11 mouse cellular contexts compared by ENCODE assay signal in the genomic region with DNA sequence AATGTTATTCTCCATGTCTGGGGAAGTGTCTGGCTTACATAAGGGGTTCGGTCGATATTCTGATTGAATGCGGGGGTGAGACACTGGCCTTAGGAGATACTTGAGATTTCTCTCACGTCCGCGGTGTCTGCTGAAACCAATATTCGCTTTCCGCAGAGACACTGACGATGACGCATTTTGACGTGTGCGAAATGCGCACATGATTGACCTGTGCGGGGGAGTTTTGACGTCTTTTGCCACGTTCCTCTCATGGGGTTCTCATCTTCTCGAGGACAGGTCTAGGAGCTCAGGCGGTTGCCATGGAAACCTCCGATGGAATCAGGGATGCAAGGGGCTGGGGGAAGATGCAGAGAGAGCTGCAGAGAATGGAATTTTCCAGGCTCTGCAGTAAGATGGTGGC.
DNase-seq lines count a peak whose midpoint lies in the region; ATAC-seq lines count a peak whose summit lies in the region.
"Had no signal": no experiment of that assay in that cellular context is flagged by ENCODE, and none has a peak within 500 bp of the region (broad histone marks: within the 10 kb centered on the region; RNA-seq: fewer than 3 reads in every experiment).

No protein-coding gene starts in this region.

- no peak for DNase-seq in frontal cortex, postnatal 25 days (ENCODE audit: low spot score in 2 of 2)
- DNase-seq in left cerebral cortex, postnatal 14 days (ENCODE audit: low spot score in 2 of 2): peak; percentile 40 to 62
- DNase-seq in retina, postnatal 1 day: peak; percentile 74
- no peak for DNase-seq in kidney, adult 9 months
- DNase-seq in lung, postnatal 14 days: no peak
- DNase-seq in yolk sac, embryonic 10.5 days (ENCODE audit: low spot score): no peak

- H3K27me3 ChIP-seq in forebrain, embryonic 16.5 days (replicated peaks; ENCODE audit: control insufficient read depth, insufficient read depth, low read length): no peaks in the 10 kb centered on the region
- H3K27me3 ChIP-seq: embryonic facial prominence, embryonic 13.5 days; heart, embryonic 15.5 days had no signal

- no peak overlapping the region for H3K4me3 ChIP-seq in forebrain, embryonic 16.5 days (replicated peaks; ENCODE audit: low read length)
- H3K4me3 ChIP-seq: embryonic facial prominence, embryonic 13.5 days; heart, embryonic 15.5 days had no signal

- WGBS in forebrain, embryonic 16.5 days: 64% methylated on average over 19 of the region's 19 CpGs

- no peaks in the 10 kb centered on the region for H3K9me3 ChIP-seq in forebrain, embryonic 16.5 days (ENCODE audit: control insufficient read depth, low read length)
- H3K9me3 ChIP-seq: embryonic facial prominence, embryonic 13.5 days; heart, embryonic 15.5 days had no signal

- no peaks in the 10 kb centered on the region for H3K36me3 ChIP-seq in forebrain, embryonic 16.5 days (ENCODE audit: control insufficient read depth, insufficient read depth)
- H3K36me3 ChIP-seq: embryonic facial prominence, embryonic 13.5 days; heart, embryonic 15.5 days had no signal

- no peak overlapping the region for H3K4me2 ChIP-seq in forebrain, embryonic 16.5 days (ENCODE audit: low read length)
- H3K4me2 ChIP-seq: embryonic facial prominence, embryonic 13.5 days; heart, embryonic 15.5 days had no signal

- H3K27ac ChIP-seq in forebrain, embryonic 16.5 days (ENCODE audit: low read length): peak overlapping the region; percentile 37; the same call in 1 of the 2 replicates
- H3K27ac ChIP-seq: embryonic facial prominence, embryonic 13.5 days; heart, embryonic 15.5 days; macrophage had no signal

- intact Hi-C loops in left cerebral cortex, postnatal 14 days (cut with DNase I): no loop called here

- H3K4me1 ChIP-seq in forebrain, embryonic 16.5 days (replicated peaks; ENCODE audit: control insufficient read depth, insufficient read depth, low read length): peaks cover 3% of the 10 kb centered on the region
- H3K4me1 ChIP-seq: heart, embryonic 15.5 days had no signal

- H3K9ac ChIP-seq in forebrain, embryonic 16.5 days (replicated peaks; ENCODE audit: low read depth, low read length): no peak overlapping the region
- H3K9ac ChIP-seq: embryonic facial prominence, embryonic 13.5 days; heart, embryonic 15.5 days had no signal

- 0 out of 2 replicates have a peak, but pooled peaks have one; percentile 38 for ATAC-seq in frontal cortex, adult (ENCODE audit: low TSS enrichment)
- ATAC-seq in forebrain, embryonic 16.5 days: peak; percentile 72

Comparison
In these comparisons a context has a peak if more than half of its experiments do, and no peak if none do; other contexts are left out.
1. DNase-seq: peak in left cerebral cortex, postnatal 14 days (2 of 2) and retina, postnatal 1 day (single experiment); none in frontal cortex, postnatal 25 days (0 of 2), kidney, adult 9 months (single experiment), lung, postnatal 14 days (single experiment) and yolk sac, embryonic 10.5 days (single experiment).